Mouse (Mus musculus) testis, adult 2 months (tissue): ENCODE measurements around the gene Ect2. TPM values are rescaled to one million over a fixed set of nuclear protein-coding genes. Genes with fewer than 3 reads are reported as not detected.

Source experiments
- H3K27ac ChIP-seq: fragments of 200-500 bp; 2 replicates; pipeline ENCODE4 v1.5.1; 2012; ENCODE audit warnings: low read depth, low read length; ENCODE audit not compliant: control insufficient read depth, insufficient read depth
- H3K27me3 ChIP-seq: fragments of 200-500 bp; 2 replicates; pipeline ENCODE4 v1.6.1; 2012; ENCODE audit warnings: mild to moderate bottlenecking, low read length, moderate library complexity; ENCODE audit not compliant: control insufficient read depth, insufficient read depth
- H3K36me3 ChIP-seq: fragments of 200-500 bp; 2 replicates; pipeline ENCODE4 v1.6.1; 2012; ENCODE audit warnings: mild to moderate bottlenecking, low read length; ENCODE audit not compliant: control insufficient read depth, insufficient read depth
- H3K4me1 ChIP-seq: fragments of 200-500 bp; 2 replicates; pipeline ENCODE4 v1.6.1; 2012; ENCODE audit warnings: low read length; ENCODE audit not compliant: control insufficient read depth, insufficient read depth
- H3K4me3 ChIP-seq: fragments of 200-500 bp; 2 replicates; pipeline ENCODE4 v1.5.1; 2012; ENCODE audit warnings: low read depth, mild to moderate bottlenecking, low read length, moderate library complexity, mixed read lengths; ENCODE audit not compliant: control insufficient read depth
- CTCF ChIP-seq: fragments of 200-500 bp; IDR thresholded peaks from 2 replicates; pipeline ENCODE4 v1.5.1; 2012; ENCODE audit warnings: low read depth, mild to moderate bottlenecking, inconsistent platforms, low read length, moderate library complexity; ENCODE audit not compliant: control insufficient read depth, insufficient read depth, insufficient replicate concordance
- POLR2A ChIP-seq: fragments of 200-500 bp; IDR thresholded peaks from 2 replicates; pipeline ENCODE4 v1.6.1; 2012; ENCODE audit warnings: low read depth, mild to moderate bottlenecking, inconsistent platforms, low read length, moderate library complexity; ENCODE audit not compliant: control insufficient read depth
- polyA plus RNA-seq: library from polyadenylated mRNA; depleted of rRNA; stranded (reverse); fragments of >200 nt; gene quantifications from 2 replicates; pipeline ENCODE4 v1.2.3, GENCODE M21; 2012

Ect2 gene
- polyA plus RNA-seq, 1 experiment, result 11.5 TPM

DNA sequence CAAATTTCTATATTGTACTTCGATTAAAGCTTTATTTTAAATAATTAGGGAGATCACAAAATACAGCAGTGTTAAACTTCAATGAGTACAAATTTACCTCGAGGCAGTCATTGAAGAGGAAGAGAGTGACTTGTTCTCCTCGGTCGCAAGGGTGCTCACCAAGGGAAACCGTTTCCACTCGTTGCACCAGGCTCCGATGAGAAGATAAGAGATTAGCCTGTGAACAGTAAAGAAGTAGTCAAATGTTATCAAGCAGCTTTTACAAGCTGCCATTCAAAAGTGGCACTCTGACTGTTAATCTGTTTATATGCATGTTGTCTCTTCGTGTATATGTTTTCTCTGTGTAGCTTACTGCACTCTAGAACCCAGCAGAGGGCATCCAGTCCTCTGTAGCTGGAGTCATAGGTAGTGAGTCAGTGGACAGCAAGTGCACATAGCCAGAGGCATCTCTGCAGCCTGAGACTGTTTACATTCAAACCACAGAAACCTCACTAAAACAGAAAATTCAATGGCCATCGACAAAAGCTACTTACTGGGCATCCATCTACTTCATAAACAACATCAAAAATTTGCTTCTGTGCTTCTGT, 31.7 kb downstream of the Ect2 start:
- no peak overlapping the region for H3K4me3 ChIP-seq
- H3K27ac ChIP-seq, result no peak overlapping the region
- TF ChIP-seq POLR2A (no peak), CTCF (no peak)
- H3K4me1 ChIP-seq, result no peaks in the 10 kb centered on the region
- peaks cover 3% of the 10 kb centered on the region for H3K36me3 ChIP-seq
- H3K27me3 ChIP-seq, result no peaks in the 10 kb centered on the region

DNA sequence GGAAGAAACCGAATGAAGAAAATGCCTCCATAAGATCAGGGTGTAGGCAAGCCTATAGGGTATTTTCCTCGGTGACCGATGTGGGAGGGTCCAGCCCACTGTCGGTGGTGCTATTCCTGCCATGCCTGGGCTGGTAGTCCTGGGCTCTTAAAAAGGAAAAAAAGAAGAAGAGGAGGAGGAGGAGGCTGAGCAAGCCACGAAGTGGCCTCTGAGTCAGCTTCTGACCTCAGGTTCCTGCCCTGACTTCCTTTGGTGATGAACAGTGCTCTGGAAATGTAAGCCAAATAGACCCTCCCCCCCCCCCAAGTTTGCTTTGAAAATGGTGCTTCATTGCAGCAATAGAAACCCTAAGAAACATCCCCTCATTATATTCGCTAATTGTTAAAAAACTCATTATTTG, 32.7 kb downstream of the Ect2 start:
- Histone ChIP-seq H3K27ac (no peak overlapping the region), H3K4me3 (no peak overlapping the region), H3K36me3 (peaks cover 4% of the 10 kb centered on the region), H3K27me3 (no peaks in the 10 kb centered on the region), H3K4me1 (no peaks in the 10 kb centered on the region)
- TF ChIP-seq CTCF (no peak), POLR2A (no peak)

DNA sequence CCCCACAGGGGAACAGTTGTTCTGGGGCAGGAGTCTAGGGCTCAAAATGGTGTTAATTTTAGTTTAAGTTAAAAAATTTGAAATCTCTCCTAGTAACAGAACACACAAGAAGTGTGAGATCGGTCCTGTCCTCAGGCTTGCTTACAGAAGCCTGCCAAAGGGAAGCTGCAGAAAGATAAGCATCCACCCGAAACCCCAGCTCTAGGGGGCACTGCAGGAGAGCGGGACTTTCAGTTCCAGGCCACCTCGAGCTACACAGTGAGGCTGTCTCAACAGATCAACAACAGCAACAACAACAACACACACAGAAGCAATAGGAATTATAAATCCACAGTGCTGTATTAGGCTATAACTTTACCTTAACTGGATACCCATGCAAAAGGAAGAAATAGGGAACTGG, 35.5 kb downstream of the Ect2 start:
- no peak overlapping the region for H3K27ac ChIP-seq
- H3K36me3 ChIP-seq, result peaks cover 4% of the 10 kb centered on the region
- no peak overlapping the region for H3K4me3 ChIP-seq
- no peaks in the 10 kb centered on the region for H3K4me1 ChIP-seq
- no peaks in the 10 kb centered on the region for H3K27me3 ChIP-seq
- TF ChIP-seq CTCF (no peak), POLR2A (no peak)

DNA sequence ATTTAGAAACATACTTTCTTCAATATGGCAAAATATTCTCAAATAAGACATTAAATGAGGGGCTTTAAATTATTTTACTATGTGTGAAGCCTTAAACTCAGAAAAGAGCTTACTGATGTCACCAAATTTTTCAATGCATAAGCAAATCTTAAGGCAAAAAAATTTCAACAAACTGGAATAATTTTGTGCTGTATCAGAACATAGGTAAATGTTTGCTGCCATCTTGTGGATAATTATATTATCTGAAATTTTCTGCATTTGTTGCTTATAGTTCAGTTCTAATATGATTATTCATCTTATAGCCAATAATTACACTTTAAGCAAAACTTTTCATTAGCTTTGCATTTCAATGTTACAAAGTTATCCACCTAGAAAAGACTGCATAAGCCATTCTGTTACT, 42.8 kb downstream of the Ect2 start:
- H3K36me3 ChIP-seq, result no peaks in the 10 kb centered on the region; the same call in 1 of the 2 replicates
- H3K4me1 ChIP-seq, result no peaks in the 10 kb centered on the region
- no peak overlapping the region for H3K4me3 ChIP-seq
- TF ChIP-seq CTCF (no peak), POLR2A (no peak)
- H3K27ac ChIP-seq, result no peak overlapping the region
- no peaks in the 10 kb centered on the region for H3K27me3 ChIP-seq

DNA sequence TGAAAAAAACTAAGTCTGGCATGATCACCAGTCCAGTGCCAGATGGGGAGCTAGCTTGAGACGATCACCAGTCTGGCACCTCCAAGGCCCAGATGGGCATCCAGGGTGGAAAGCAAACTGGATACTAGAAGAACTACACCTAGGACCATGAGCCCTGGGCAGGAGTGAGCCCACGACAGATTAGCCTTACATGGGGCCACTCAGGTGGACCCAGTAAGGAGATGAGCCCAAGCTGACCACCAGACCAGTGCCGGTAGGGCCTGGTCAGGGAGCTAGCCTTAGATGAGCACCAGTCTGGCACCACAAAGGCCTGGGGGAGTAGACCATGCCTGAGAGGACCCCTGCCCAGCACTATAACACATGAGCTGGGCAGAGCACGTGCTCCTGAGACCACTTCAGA, 44.6 kb downstream of the Ect2 start:
- Histone ChIP-seq H3K4me3 (no peak overlapping the region), H3K36me3 (no peaks in the 10 kb centered on the region; the same call in 1 of the 2 replicates), H3K4me1 (no peaks in the 10 kb centered on the region), H3K27ac (no peak overlapping the region), H3K27me3 (no peaks in the 10 kb centered on the region)
- no peak for TF ChIP-seq POLR2A

DNA sequence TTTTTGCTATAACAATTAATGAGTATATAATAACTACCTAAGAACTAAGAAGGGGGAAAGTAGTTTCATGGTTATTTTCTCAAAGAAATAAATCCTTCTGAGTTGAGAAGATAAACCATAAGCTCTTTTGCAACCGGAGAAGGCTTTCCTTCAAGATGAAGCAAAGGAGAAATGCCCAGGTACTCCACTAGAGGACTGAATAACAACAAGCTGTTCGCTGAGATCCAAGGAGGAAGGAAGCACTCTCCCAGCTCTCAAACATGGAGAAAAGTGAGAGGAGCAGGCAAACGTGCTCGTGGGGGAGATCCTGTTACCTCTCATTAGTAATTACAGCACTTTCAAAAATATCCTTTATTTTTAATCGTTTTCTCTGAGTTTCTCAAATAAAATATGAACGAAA, 46.5 kb downstream of the Ect2 start:
- Histone ChIP-seq H3K36me3 (no peaks in the 10 kb centered on the region), H3K27me3 (no peaks in the 10 kb centered on the region), H3K27ac (no peak overlapping the region), H3K4me1 (no peaks in the 10 kb centered on the region), H3K4me3 (no peak overlapping the region)
- no peak for TF ChIP-seq POLR2A
- no peak for TF ChIP-seq CTCF

DNA sequence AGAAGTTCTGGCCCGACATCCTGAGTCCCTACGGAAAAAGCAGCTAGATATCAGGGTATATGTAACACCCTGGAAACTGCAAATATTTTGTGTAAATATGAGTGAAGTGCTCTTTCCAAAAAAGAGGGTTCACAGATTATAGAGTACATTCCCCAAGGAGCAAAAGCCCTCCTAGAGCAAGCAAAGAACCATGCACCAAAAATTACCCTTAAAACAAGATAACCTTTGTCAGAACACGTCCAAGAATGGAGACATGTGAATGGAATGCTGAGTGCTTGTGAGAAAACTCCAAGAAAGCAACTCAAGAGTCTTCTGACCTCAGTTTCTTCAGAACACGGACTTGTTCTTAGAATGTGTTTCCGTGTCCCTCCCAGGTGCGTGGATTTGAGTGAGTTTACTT, 50.7 kb downstream of the Ect2 start:
- H3K36me3 ChIP-seq, result no peaks in the 10 kb centered on the region
- no peak overlapping the region for H3K4me3 ChIP-seq
- H3K27me3 ChIP-seq, result no peaks in the 10 kb centered on the region
- H3K4me1 ChIP-seq, result no peaks in the 10 kb centered on the region
- H3K27ac ChIP-seq, result no peak overlapping the region
- no peak for TF ChIP-seq CTCF
- TF ChIP-seq POLR2A, result no peak

DNA sequence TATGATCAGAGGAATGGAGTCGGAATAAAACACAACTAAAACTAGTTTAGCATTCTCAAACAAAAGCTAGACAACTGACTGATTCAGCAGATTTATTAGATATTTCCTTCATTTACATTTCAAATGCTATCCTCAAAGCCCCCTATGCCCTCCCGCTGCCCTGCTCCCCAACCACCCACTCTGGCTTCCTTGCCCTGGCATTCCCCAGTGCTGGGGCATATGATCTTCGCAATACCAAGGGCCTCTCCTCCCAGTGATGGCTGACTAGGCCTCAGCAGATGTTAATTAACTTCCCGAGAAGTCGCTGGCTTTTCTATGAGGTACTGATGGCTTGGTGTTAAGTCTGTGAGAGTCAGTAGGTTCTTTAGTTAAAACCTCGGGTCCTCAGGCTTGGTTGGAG, 55.0 kb downstream of the Ect2 start:
- no peak for TF ChIP-seq CTCF
- no peak for TF ChIP-seq POLR2A
- no peaks in the 10 kb centered on the region for H3K36me3 ChIP-seq
- H3K27ac ChIP-seq, result no peak overlapping the region

More for the DNA sequence above, 55.0 kb downstream of the Ect2 start:
- no peaks in the 10 kb centered on the region for H3K27me3 ChIP-seq
- H3K4me1 ChIP-seq, result no peaks in the 10 kb centered on the region
- H3K4me3 ChIP-seq, result no peak overlapping the region
